Mouse (Mus musculus) macrophage (primary cell): ENCODE results near the gene Bcam. TPM values are rescaled to one million over a fixed set of nuclear protein-coding genes. Genes with fewer than 3 reads are reported as not detected.

ENCODE experiments used
- H3K27ac ChIP-seq: fragments of 350-480 bp; formaldehyde crosslinking; 2 replicates; pipeline ENCODE4 v1.9.0; 2021
- H3K36me3 ChIP-seq: fragments of 350-480 bp; formaldehyde crosslinking; 2 replicates; pipeline ENCODE4 v1.9.0; 2021; ENCODE audit errors: inconsistent target
- H3K4me3 ChIP-seq: fragments of 350-480 bp; formaldehyde crosslinking; 2 replicates; pipeline ENCODE4 v1.9.0; 2021; ENCODE audit errors: inconsistent target
- H3K79me2 ChIP-seq: fragments of 350-480 bp; formaldehyde crosslinking; 2 replicates; pipeline ENCODE4 v1.9.0; 2021; ENCODE audit errors: inconsistent target
- WGBS: methylation state at CpG from one replicate; pipeline ENCODE4 v1.1.7; 2026; ENCODE audit warnings: inconsistent platforms; ENCODE audit not compliant: missing documents; 5-methylcytosine and 5-hydroxymethylcytosine counted together
- polyA plus RNA-seq: library from polyadenylated mRNA; stranded (reverse); fragments of 250-400 nt; gene quantifications from 3 replicates; pipeline ENCODE4 v1.2.4, GENCODE M21; 2018; ENCODE audit warnings: inconsistent platforms

Gene Bcam
- polyA plus RNA-seq, 1 experiment from 2014 or later = 0.14 TPM

DNA sequence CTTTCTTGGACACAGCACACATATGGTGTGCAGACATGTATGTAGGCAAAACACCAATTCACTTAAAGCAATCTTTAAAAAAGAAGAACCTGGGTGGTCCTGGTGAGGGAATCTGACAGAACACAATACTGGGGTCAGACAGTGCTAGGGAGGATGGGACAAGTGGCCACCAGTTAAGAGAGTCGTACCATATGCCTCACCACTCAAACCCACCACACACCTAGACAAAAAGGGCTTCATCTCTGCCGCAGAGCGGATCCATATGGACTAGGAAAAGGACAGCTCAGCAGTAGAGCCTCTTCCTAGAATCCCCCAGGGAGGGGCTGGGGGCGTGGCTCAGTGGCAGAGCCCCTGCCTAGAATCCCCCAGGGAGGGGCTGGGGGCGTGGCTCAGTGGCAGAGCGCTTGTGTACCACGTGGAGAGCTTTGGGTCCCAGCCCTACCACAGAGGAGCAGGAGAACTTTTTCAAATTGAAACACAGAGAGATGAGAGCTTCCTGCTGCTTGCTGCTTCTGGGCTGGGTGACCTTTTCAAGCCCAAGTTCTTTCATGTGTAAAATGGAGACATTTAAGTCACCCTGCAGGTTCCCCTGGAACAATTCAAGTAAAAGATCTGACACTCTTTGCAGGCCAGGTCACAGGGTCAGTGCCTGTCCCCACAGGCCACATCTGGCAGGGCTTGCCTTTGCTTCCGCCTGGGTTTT is 29.3 kb downstream of the Bcam start:
- Histone ChIP-seq H3K36me3 (no peaks in the 10 kb centered on the region), H3K4me3 (no peak overlapping the region), H3K27ac (no peak overlapping the region), H3K79me2 (no peaks in the 10 kb centered on the region)
- 64% methylated on average over 8 of the region's 8 CpGs for WGBS

- no peaks in the 10 kb centered on the region for H3K36me3 ChIP-seq
- H3K27ac ChIP-seq = no peak overlapping the region
- no peaks in the 10 kb centered on the region for H3K79me2 ChIP-seq
- H3K4me3 ChIP-seq = no peak overlapping the region
- WGBS = 62% methylated on average over 11 of the region's 11 CpGs
These were observed 30.5 kb downstream of the Bcam start for GRCm38 (mm10) chr7:19740269-19740668.

GRCm38 (mm10) chr7:19738771-19739170 is 32.0 kb downstream of the Bcam start:
- H3K79me2 ChIP-seq = no peaks in the 10 kb centered on the region
- H3K27ac ChIP-seq = no peak overlapping the region
- 94% methylated on average over 3 of the region's 3 CpGs for WGBS
- no peaks in the 10 kb centered on the region for H3K36me3 ChIP-seq
- H3K4me3 ChIP-seq = no peak overlapping the region

GRCm38 (mm10) chr7:19736389-19737057 is 34.3 kb downstream of the Bcam start:
- H3K79me2 ChIP-seq = no peaks in the 10 kb centered on the region
- H3K4me3 ChIP-seq = no peak overlapping the region
- H3K36me3 ChIP-seq = no peaks in the 10 kb centered on the region
- 40% methylated on average over 10 of the region's 16 CpGs for WGBS
- H3K27ac ChIP-seq = no peak overlapping the region

- WGBS = 90% methylated on average over 10 of the region's 10 CpGs
- no peak overlapping the region for H3K4me3 ChIP-seq
- no peaks in the 10 kb centered on the region for H3K79me2 ChIP-seq
- H3K36me3 ChIP-seq = no peaks in the 10 kb centered on the region
- no peak overlapping the region for H3K27ac ChIP-seq
These were observed 36.6 kb downstream of the Bcam start for GRCm38 (mm10) chr7:19734178-19734666.

DNA sequence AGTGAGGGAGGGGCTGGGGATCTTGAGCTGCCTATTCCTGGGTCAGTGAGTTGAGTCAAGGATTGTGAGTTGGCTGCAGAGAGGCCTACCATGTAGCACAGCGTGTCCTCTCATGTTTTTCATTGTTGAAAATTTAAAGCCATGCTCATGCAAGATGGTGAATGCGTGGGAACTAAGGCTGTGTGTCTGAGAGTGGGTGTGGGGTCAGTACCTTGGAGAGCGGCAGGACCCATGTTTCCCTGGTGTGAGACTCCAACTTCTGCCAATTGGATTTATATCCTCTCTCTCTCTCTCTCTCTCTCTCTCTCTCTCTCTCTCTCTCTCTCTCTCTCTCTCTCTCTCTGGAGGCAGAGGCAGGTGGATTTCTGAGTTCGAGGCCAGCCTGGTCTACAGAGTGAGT is 44.3 kb downstream of the Bcam start:
- no peaks in the 10 kb centered on the region for H3K79me2 ChIP-seq
- H3K36me3 ChIP-seq = no peaks in the 10 kb centered on the region
- no peak overlapping the region for H3K27ac ChIP-seq
- 90% methylated on average over 4 of the region's 4 CpGs for WGBS
- no peak overlapping the region for H3K4me3 ChIP-seq

- Histone ChIP-seq H3K27ac (no peak overlapping the region), H3K36me3 (no peaks in the 10 kb centered on the region), H3K79me2 (no peaks in the 10 kb centered on the region), H3K4me3 (no peak overlapping the region)
- WGBS = 96% methylated on average over 12 of the region's 12 CpGs
These were observed 46.6 kb downstream of the Bcam start for GRCm38 (mm10) chr7:19724167-19724566.

GRCm38 (mm10) chr7:19722754-19723195 is 48.0 kb downstream of the Bcam start:
- Histone ChIP-seq H3K27ac (no peak overlapping the region), H3K36me3 (no peaks in the 10 kb centered on the region)

GRCm38 (mm10) chr7:19719200-19719599 is 51.6 kb downstream of the Bcam start:
- Histone ChIP-seq H3K79me2 (peaks cover 6% of the 10 kb centered on the region), H3K4me3 (no peak overlapping the region), H3K36me3 (no peaks in the 10 kb centered on the region), H3K27ac (no peak overlapping the region)
- 87% methylated on average over 4 of the region's 4 CpGs for WGBS

More at GRCm38 (mm10) chr7:19722754-19723195, 48.0 kb downstream of the Bcam start:
- Histone ChIP-seq H3K79me2 (no peaks in the 10 kb centered on the region), H3K4me3 (no peak overlapping the region)
- WGBS = 73% methylated on average over 6 of the region's 6 CpGs

GRCm38 (mm10) chr7:19718297-19718952 is 52.4 kb downstream of the Bcam start:
- 84% methylated on average over 5 of the region's 5 CpGs for WGBS
- no peak overlapping the region for H3K4me3 ChIP-seq
- H3K36me3 ChIP-seq = no peaks in the 10 kb centered on the region
- H3K27ac ChIP-seq = no peak overlapping the region
- H3K79me2 ChIP-seq = peaks cover 14% of the 10 kb centered on the region

DNA sequence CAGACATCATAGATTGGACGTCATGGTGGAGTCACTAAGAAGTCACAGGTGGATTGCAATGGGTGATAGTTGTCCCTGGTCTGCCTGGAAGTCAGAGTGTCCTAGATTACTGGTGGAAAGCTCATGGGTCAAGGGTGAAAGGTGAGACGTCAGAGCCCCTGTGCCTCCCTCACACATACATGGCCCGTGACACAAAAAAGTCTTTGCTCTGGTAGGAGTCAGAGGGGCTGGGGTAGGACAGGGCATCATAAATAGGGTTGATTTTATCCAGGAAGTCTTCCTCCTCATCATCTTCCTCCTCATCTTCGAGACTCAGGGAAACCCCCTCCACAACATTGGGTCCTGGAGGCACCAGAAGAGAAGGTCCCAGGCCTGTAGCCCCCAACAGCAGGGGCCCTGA is 53.5 kb downstream of the Bcam start:
- peaks cover 17% of the 10 kb centered on the region for H3K79me2 ChIP-seq
- H3K27ac ChIP-seq = no peak overlapping the region
- peaks cover under 1% of the 10 kb centered on the region; the same call in 1 of the 2 replicates for H3K36me3 ChIP-seq
- 93% methylated on average over 4 of the region's 4 CpGs for WGBS
- H3K4me3 ChIP-seq = no peak overlapping the region

DNA sequence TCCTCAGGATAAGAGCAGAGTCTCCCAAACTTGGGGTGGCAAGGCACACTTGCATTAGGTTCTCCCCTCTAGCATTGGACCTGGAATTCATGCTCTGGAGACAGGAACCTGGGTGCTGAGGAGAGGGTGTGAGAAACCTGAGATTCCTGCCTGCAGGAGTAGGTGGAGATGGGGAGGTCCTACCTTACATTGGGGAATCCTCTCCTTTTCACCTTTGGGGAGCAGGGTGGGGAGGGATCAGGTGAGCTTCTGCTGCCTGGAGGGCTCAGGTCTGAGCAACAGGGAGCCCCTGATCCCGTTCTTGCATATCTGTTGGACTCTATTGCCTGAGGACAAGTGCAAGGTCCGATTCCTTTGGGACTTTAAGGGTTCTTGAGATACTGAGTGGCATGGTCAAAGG is 54.0 kb downstream of the Bcam start:
- Histone ChIP-seq H3K79me2 (peaks cover 17% of the 10 kb centered on the region), H3K4me3 (no peak overlapping the region; the same call in 1 of the 2 replicates), H3K27ac (peak overlapping the region; percentile 52; the same call in 1 of the 2 replicates), H3K36me3 (peaks cover 5% of the 10 kb centered on the region; the same call in 1 of the 2 replicates)
- 95% methylated on average over 2 of the region's 2 CpGs for WGBS

DNA sequence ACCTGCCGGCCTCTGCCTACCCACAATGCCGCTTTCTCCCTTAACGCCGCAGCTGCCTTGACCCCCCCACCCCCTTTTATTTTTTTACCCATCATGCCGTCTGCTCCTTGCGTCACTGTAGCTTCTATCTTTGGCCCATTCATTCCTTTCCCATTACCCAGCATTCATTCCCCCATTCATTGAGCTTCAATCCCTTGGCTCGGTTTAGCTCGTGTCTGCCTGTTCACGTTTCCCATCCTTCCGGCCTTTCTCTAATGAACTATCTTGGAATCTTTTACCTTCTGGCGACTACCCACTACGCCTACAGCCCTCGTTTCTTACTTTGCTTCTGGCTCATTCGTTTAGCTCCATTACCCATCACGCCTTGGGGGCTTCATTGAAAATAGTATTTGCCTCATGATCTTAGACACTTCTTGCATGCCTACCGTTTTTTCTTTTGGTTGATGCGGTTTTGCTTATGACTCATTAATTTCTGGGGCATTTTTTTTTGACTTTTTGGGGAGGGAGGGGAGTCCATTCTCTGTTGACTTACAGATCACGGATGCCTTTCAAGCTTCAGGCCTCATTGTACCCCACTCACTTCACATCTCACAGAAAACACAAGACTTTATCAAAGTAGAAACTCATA is 54.6 kb downstream of the Bcam start:
- WGBS = 3% methylated on average over 18 of the region's 18 CpGs

GRCm38 (mm10) chr7:19715239-19716054 is 55.4 kb downstream of the Bcam start, which contains the start of gene Tomm40:
Gene Tomm40 (minus strand): TSS chr7:19715438.
- Histone ChIP-seq H3K27ac (peak within 1 kb of the TSS; percentile 52), H3K4me3 (peak within 1 kb of the TSS; percentile 68), H3K36me3 (peaks cover 16% of the 10 kb centered on the region; the same call in 1 of the 2 replicates), H3K79me2 (peaks cover 17% of the 10 kb centered on the region)
- under 1% methylated on average over 55 of the region's 59 CpGs for WGBS

More for the DNA sequence above, 54.6 kb downstream of the Bcam start:
- H3K27ac ChIP-seq = peak overlapping the region; percentile 52
- H3K4me3 ChIP-seq = peak overlapping the region; percentile 42
- H3K36me3 ChIP-seq = peaks cover 11% of the 10 kb centered on the region; the same call in 1 of the 2 replicates
- peaks cover 17% of the 10 kb centered on the region for H3K79me2 ChIP-seq
